Mouse (Mus musculus): ENCODE results near the gene Ets1.

The Ets1 gene

DNA sequence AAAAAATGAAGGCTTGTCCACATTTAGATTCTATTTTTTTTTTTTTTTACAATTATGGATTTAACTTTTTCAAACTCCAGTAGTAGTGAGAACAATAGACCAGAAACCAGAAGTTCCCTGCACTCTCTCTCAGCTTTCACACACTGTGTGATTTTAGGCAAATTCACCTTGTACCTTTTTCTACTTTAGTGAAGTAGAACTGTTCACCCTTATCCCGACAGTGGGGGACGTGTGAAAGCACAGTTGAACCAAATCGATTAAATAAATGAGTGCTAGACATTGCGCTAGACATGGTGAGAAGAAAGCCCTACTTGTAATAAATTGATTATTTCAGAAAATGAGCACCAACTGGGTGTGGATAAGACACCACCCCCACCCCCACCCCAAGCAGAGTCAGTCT lies 104.0 kb downstream of the Ets1 start:
- no peak for DNase-seq

DNA sequence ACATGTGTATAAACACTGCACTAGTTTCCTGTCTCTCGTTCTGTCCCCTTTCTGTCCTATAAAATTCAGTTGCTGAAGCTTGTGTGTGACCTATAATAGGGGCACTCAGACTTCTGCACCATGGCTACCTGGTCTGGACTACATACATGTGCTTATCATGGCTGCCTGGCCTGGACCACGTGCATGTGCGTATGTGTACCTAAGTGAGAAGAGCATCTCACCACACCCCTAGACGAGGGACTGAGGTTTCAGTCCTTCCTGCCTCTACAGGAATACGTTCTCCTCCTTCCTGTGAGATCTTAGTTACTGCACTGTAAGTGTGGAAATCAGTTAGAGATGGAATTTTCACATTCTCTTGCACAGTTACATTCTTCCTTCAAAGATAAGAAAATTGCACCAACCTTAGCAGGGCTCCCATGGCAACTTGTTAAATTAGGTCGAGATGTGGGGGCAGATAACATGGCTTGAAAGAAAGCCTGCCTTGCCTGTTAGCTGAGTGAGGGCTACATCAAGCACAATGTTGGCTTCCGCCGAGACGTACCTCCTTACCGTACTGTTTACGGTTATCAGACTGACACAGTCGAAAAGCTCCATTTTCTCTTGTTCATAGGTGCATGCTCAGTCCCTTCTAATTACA lies 104.8 kb downstream of the Ets1 start:
- DNase-seq = peak; percentile 82

DNA sequence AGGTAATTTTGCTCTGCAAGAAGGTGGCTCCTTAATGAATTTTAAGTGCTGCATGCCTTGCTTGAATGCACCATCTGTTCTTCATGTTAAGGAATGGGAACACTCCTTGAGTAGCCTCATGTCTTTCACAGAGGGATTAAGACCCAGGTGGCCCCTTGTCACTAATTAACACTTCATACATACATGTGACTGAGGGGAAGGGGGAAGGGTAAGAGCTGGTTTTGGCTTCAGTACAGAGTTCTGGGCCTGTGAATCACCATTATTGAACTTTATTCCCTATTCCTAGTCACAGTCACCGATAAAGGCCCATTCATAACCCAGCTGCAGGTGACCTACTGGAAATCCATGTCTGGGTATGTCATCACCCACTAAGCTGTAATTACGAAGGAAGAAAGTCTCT lies 105.7 kb downstream of the Ets1 start:
- DNase-seq = no peak

DNA sequence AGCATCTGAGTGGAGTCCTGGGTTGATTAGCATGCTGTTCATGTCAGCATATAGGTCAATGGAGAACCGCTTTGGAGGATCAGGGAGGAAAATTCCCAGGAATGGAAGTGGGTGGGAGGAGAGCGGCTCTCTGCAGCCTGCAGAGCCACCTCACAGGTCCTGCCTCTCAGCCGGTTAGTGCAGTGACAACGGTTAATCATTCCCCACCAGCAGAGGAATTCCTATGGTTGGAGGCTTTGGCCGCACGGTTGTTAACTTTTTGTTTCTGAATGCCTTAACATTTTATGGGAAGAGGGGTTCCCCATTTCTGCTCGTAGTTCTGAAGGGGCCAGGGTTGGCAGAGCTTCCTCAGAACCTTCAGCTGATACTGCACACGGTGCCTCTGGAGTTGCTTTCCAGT lies 107.1 kb downstream of the Ets1 start:
- DNase-seq = peak; percentile 16

DNA sequence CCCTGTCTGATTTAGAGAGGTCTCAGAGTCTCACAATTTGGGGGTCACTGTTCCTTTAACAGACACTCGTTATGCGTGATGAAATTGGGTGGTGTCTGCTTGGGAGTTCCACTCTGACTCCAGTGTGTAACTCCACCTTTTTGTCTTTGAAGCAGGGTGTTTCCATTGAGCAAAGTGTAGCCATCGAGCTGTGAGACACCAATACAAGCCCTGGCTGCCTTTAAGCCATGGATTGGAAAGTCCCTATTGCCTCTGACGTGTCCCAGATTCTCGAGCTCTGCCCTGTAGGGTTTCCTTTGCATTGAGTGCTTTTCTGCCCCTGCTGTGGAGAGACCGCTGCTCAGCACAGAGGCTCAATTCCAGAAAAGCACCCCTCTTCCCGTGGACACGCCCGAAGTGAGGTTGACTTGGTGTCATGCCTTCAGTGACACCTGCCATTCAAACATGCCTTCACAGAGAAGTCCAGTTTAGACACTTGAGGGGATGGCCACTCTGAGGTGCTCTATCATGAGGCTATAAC lies 107.7 kb downstream of the Ets1 start:
- DNase-seq = no peak

DNA sequence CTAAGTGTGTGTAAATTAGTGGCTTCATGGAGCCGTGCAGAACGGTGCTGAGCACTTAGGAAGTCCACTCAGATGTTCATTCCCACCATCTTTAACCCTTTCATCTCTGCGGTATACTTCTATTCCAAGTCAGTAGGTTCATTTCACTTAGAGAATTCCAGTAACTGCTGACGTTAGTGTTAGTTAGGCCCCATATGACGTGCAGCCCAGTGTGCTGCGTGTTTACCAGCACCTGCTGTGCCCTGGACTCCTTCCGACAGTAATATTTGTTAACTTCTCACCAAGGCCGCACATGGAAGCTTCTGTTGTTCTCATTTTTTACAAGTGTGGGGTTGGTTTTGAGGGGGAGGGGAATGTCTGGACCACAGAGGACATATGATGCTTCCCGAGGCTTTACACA lies 108.3 kb downstream of the Ets1 start:
- DNase-seq = no peak

DNA sequence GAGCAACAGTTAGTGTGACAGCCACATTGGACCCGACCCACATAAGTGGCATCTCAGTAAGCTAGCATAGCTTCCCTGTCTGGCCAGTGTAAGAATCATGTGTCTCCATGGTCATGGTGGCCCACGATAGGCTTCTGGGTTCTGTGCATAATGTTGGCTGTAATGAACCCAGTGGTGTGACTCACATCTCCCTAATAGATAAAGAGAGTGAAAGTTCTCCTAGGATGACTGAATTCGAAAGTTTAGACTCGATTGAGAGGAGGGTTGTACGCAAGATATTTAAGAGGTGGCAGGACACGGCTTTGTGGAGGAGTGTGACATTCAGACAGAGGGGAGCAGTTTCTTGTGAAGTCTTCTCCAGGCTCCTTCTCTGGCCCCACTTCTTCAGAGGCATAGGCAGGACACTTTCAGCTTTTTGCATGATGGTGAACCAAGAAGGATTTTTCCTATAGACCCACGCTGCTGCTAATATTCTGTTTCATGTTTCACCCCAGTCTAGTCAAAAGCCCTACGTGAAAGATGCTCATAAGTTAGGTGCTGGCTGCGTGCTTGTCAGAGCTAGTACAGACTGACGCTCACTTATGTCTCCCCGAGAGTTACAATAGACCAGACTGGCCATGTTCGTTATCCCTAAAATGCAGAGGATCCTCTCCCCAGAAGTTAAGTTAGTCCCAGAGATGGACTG lies 109.2 kb downstream of the Ets1 start:
- no peak for DNase-seq

DNA sequence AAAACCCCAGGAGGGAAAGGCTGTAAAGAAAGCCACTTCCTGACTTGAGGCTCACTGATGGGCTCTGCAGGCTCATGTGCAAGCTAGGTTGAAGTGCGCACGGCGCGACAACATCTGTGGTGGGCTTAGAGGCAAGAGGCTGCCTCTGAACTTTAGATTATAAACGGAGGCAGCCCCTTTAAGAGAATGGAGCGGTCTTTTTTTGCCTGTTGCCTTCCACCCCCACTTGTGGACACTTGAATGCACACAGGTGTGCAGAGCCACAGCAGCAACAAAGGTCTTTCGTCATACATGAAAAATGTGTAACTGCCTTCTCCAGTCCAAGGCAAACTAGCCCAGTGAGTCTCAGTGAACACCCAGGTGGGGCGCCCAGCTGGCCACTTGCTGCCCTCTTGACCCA lies 110.0 kb downstream of the Ets1 start:
- DNase-seq = peak; percentile 87

DNA sequence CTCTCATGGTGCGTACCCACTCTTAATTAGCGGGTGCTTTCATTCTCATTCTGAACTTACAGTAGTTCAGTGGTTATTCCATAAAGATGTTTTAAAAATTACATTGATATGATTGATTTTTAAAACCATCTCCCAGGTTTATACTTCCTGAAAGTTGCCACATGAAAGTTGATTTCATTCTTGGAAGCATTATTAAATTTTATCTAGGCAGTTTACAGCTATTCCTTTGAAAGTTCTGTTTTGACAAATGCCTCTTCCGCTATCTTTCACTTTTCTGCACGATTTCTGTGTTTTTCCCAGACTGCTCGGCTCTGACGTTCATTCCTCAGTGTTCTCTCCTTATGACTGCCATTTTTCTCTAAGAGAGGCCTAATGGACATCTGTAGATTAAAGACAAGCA lies 110.6 kb downstream of the Ets1 start:
- DNase-seq = no peak

DNA sequence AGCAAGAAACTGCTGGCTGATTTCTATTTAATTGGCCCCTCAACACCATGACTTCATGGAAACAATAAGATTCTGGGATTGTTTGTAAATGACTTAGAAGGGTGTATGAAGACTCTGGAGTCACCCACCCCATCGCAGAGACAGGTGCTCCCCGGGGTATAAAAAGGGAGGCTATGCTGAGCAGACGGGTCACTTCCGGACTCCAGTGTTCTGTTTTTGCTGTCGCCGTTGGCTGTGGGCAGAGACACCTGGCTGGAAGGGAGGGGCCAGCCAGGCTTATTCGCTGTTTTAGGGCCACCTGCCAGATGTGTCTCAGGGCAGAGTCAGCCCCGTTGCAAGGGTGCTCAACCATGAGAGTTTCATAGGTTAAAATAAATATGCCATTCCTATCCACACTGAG lies 111.6 kb downstream of the Ets1 start:
- DNase-seq = peak; percentile 90

DNA sequence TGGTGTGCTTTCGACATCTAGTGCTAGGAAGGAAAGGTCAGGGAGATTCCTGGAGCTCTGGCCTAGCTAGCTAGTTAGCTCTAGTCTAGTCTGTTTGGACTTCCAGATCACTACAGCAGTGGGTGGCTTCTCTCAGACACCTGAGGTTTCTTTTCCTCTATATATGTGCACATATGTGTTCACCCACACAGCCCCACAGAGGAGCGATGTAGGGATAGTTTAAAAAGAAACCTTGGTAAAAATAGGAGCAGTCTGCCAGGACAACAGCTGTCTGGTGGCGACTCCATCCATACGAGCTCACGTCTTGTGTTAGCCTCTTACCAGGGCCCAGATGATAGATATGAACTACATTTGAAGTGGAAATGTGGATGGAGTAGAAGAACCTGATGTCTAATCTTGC lies 112.5 kb downstream of the Ets1 start:
- DNase-seq = no peak

DNA sequence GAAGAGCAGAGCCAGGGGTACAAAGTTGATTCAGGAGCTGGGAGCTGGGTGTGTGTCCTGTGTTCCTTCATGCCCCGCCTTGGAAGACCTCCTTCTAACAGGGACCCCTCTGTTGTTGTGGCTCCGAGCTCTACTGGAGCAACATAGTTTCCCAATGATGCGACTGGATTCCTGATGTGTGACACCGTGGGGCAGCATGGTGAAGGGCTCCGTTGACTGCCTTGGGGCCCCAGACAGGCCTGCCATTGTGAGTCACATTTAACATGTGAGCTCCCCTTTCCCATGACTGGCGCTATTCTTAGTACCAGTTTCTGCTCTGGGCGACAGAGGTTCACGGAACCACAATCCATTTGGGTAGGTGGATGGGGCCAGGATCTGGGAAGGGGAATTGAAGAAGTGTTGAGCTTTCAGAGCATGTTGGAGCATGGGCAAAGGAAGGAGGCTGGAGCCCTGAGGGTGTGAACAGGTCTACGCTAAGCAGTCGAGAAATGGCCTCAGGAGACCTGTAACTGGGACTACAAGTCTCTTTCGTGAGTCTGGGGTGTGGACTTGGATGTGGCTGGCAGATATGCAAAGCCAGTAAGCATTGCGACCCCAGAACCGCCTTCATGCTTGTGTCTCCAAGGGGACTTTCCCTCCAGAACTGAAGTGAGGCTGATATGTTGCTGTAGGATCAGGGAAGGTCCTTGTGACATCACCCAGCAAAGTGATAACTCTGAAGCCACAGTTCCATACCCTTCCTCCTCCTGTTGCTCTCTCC lies 113.9 kb downstream of the Ets1 start:
- DNase-seq = no peak

DNA sequence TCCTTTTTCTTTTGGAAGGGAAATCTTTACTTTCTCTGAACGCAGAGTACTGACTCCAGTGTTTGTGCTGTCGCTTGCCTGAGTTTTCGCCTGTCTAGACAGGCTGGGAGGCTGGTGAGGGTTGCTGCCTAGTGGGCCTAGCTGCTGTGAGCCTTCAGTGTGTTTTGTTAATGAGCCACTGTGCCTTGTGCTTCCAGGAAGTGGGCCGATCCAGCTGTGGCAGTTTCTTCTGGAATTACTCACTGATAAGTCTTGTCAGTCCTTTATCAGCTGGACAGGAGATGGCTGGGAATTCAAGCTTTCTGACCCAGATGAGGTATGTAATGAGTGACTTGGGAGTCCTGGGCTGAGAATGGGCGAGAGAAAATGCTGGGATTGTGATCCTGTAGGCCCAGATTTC lies 116.6 kb downstream of the Ets1 start:
- no peak for DNase-seq

DNA sequence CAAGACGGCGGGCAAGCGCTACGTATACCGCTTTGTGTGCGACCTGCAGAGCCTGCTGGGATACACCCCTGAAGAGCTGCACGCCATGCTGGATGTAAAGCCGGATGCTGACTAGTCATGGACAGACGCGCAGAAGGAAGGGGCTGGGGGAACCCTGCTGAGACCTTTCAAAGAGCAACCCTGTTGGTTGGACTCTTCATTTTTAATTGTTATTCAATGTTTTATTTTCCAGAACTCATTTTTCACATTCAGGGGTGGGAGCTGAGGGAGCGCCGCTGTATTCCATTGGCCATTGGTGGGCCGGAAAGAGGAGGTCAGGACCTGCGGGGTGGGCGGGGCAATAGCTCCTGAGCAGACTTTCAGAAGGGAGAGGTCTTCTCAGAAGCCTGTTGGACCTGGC lies 118.3 kb downstream of the Ets1 start:
- no peak for DNase-seq

DNA sequence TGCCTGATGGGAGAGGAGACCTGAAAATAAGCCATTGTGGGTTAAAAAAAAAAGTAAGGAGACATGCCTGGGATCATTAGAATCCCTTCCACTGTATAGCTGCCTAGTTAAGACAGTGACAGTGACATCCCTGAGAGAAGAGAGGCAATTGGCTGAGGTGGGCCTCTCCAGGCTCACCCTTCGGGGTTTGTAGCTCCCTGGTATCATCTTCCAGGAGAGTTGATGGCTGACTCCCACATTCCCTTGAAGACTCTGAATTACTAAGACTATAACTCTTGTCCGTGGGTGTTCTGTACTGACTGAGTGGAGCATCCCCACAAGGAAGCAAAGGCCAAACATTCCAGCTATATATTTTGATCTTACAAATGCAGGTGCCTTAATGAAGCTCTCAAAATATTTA lies 120.0 kb downstream of the Ets1 start:
- no peak for DNase-seq

DNA sequence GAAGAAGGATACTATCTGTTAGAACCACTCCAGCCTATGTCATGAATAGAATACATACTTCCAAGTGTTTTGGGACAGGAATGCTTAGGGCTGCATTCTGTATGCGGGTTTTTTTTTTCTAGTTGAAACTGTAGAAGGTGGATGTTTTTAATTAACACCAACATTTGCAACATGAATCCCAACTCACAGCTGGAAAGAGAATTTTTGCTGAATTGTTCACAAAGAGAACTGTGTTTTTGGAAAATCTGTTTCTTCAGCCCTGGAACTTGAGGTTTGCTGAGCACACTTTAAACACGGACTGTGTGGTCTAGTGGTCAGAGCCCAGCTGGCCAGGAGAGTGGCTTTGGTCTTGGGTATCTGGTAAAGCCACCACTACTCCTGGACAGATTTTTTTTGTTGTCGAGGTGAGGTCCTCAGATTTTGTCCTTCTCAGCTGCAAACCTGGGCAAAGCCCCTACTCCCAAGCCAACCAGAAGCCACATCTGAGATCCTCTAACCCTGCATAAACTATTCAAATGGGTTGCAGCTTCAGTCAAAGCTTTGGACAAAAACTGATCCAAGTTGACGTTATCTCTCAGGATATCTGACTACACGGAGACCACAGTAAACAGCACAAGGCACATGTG lies 122.4 kb downstream of the Ets1 start:
- DNase-seq = no peak

DNA sequence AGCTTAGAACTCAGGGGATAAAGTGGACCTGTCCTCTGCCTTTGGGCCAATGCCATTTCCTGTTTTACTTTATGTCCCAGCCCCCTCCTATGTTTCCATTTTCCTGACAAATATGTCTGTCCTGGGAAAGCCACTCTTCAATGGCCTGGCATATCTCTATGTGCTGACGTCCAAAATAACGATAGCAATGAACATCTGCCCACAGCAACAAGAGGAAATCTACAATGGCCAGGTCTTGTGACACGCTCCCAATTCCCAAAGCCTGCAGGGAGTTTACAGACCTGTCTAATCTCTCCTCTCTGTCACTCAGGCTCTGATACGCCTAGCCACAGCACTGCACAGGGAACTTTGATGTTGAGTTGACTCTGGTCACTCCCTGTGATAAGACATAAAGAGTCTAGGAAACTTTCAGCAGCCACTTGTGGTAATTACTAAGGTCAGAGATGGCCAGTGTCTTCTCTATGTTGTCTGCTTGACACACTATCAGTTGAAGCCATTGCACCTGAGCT lies 124.7 kb downstream of the Ets1 start:
- no peak for DNase-seq

DNA sequence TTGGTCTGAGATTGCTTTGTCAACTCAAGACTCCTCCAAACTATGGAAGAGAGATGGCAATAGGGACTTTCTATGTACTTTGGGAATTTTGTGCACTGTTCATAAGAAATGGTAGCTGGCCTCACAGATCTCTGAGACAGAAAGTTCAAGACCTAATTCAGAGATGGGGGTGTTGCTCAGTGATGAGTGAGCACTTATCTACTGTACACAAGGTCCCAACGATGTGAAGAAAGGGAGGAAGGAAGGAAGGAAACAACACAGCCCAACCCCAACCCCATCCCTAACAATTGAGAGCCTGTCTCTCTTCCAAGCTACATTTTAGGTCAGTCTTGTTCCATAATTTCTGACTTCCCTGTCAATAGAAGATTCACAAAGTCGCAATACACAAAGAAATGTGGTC lies 125.3 kb downstream of the Ets1 start:
- DNase-seq = no peak

DNA sequence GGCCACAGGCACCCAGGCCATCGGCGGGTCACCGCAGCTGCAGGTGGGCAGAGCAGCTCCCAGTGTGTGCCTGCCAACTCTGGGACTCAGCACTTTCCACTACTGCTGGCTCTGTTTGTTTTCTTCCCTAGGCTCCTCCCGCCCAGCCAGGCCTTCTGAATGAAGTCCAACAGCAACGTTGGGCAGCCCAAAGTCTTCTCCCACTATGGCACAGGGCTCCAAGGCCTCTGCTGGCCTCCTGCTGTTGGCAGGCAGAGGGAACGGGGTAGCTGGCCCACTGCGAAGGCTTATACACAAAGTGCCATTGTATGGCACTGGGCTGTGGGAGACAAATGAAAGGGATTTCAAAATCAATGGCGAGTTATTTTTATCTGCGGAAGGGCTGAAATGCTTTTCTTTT lies 128.4 kb downstream of the Ets1 start:
- no peak for DNase-seq

DNA sequence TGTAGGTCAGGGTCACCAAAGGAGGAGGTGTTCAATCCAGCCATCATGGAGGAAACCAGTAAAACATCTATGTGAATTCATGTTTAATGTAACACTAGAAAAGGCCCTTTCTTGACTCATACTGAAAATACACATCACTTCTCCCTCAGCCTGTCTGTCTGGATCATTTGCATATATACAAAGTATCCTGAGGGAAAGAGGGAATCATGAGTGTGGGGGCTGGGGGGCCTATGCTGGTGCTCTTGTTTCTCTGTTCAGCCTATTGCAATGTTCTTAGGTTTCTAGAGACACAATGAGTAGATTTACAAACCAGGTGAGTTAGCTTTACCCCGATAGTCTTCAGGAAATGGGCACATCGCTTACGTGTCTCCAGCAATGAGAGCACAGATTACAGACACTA lies 129.1 kb downstream of the Ets1 start:
- DNase-seq = no peak

DNA sequence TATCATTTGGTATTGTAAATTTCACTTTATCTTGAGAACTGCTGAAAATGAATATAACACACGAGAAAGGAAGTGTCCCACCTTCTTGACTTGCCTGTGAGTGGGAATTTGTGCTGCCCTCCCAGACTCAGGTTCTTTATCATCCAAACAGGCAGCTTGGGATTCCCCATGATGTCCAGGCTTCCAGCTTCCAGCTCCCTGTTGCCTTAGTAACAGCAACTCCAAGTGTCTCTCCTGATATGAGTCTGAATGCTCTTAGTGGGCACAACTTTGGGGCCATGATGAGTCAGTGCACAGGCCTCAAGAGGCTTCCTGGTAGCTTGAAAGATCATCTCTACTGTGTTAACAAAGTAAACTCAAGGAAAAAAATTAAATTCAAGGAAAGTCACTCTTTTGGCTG lies 142.8 kb downstream of the Ets1 start:
- DNase-seq = no peak

DNA sequence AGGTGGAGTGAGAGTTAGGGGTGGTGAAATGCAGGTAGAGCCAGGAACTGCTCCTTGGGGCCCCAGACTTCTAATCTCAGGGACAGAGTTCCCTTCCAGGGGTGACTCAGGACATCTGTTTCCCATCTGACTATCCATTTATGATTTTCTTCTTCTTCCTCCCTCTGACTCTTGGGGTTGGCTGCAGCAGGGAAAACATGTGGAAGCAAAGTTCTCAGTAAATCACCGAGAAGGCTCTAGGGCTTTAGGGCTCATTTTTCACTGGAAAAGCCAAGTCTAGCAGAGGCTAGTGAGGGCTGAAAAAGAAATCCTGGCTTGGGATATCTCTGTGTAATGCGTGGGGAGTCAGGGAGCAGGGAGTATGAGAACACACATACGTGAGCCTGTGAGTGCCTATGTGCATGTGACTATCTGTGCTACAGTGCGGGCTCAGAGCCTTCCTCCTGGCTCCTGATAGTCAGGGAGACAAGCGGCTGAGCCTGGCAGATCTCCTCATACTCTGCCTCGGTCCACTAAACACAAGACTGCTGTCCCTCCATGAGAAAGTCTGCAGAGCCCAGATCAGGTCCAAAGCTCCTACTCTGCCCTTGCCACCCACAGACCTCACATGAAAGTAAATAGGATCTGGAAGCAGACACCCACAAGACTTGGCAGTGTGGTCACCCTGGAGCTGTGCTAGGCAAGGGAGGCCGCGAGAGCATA lies 146.5 kb downstream of the Ets1 start:
- DNase-seq = no peak

DNA sequence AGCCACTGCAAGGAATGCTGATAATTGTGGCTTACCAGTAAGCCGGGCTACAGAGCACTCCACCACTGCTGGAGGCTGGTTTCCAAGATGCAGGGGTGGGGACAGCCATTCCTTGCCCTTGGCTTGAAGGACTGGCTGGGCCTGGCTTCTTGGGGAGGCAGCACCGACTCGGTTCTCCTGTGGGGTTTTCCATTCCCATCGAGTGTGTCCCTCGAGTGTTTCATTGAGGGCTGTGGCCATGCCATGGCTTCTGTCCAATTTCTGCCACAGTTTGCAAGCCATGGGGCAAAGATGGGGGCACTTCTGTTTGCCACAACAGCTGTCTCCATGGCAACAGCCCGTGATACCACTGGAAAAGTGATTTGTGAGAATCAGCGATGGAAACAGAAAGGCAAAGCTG lies 151.1 kb downstream of the Ets1 start:
- DNase-seq = no peak
